In genomic region chrX:11493526-11494245, GRCm38 (mm10) we compare ENCODE assay signal across 7 mouse cellular contexts.
DNase-seq lines count a peak whose midpoint lies in the region; ATAC-seq and TF ChIP-seq lines count a peak whose summit lies in the region.

No protein-coding gene starts in this region.

- 0 out of 2 replicates have a peak, but pooled peaks have one; percentile 28 for ATAC-seq in lung, postnatal 0 days
- no peak for ATAC-seq in limb, embryonic 11.5 days (ENCODE audit: insufficient number of reproducible peaks, low FRiP score, low TSS enrichment, low read depth)

- TF ChIP-seq EP300 in lung, postnatal 0 days (IDR thresholded peaks at IDR 0.05), result no peak
- no peak for TF ChIP-seq EP300 in heart, adult 2 months (IDR thresholded peaks at IDR 0.05; ENCODE audit: insufficient read depth, low read depth, low read length)

- no peaks in the 10 kb centered on the region for H3K79me2 ChIP-seq in heart, adult 2 months (replicated peaks; ENCODE audit: control insufficient read depth, insufficient read depth, low read length)

- no peak for TF ChIP-seq POLR2A in lung, adult 2 months (IDR thresholded peaks at IDR 0.05; ENCODE audit: borderline replicate concordance, extremely low read depth, low read depth, low read length)
- TF ChIP-seq POLR2A in heart, adult 2 months (IDR thresholded peaks at IDR 0.05; ENCODE audit: insufficient read depth, low read depth, low read length), result no peak

- no peak overlapping the region for H3K9ac ChIP-seq in lung, postnatal 0 days (replicated peaks; ENCODE audit: low read depth)
- H3K9ac ChIP-seq in heart, adult 2 months (ENCODE audit: low read depth, low read length), result peak overlapping the region; percentile 11; the same call in 1 of the 2 replicates
- no peak overlapping the region for H3K9ac ChIP-seq in limb, embryonic 11.5 days (ENCODE audit: low read length)

- no peaks in the 10 kb centered on the region for H3K36me3 ChIP-seq in lung, postnatal 0 days (ENCODE audit: insufficient read depth, low read length)
- no peaks in the 10 kb centered on the region for H3K36me3 ChIP-seq in heart, adult 2 months (ENCODE audit: control insufficient read depth, insufficient read depth, low read length)
- H3K36me3 ChIP-seq in limb, embryonic 11.5 days (ENCODE audit: control insufficient read depth, insufficient read depth, low read length), result no peaks in the 10 kb centered on the region

- intact Hi-C loops in heart, adult 2 months (cut with DNase I), result loop anchor here (5.0 kb wide), 1 partner anchor 76 kb away; no protein-coding TSS in a partner anchor

- H3K4me2 ChIP-seq in lung, postnatal 0 days (replicated peaks; ENCODE audit: low read depth, low read length), result peak overlapping the region; percentile 47
- H3K4me2 ChIP-seq in limb, embryonic 11.5 days (ENCODE audit: low read depth, severe bottlenecking), result peak overlapping the region; percentile 25; the same call in 1 of the 2 replicates

- H3K9me3 ChIP-seq in lung, postnatal 0 days (ENCODE audit: low read length), result no peaks in the 10 kb centered on the region
- H3K9me3 ChIP-seq in limb, embryonic 11.5 days (ENCODE audit: control insufficient read depth, low read length), result no peaks in the 10 kb centered on the region

- DNase-seq in lung, postnatal 0 days (ENCODE audit: low spot score), result no peak
- DNase-seq in lung, adult 2 months, result no peak
- peak; percentile 20 to 25 for DNase-seq in heart, adult 2 months
- peak; percentile 28 for DNase-seq in limb, embryonic 11.5 days (ENCODE audit: low spot score)
- peak; percentile 71 for DNase-seq in retina, embryonic 14.5 days (ENCODE audit: low spot score)
- DNase-seq in thymus, postnatal 14 days, result no peak
- DNase-seq in thymus, postnatal 4 days, result no peak

- TF ChIP-seq CTCF in lung, postnatal 0 days (IDR thresholded peaks at IDR 0.05), result no peak
- no peak for TF ChIP-seq CTCF in lung, adult 2 months (IDR thresholded peaks at IDR 0.05; ENCODE audit: insufficient read depth, low read length)
- no peak for TF ChIP-seq CTCF in heart, adult 2 months (IDR thresholded peaks at IDR 0.05)

- no peaks in the 10 kb centered on the region for H3K4me1 ChIP-seq in lung, postnatal 0 days (ENCODE audit: insufficient read depth, low read depth, low read length)
- no peaks in the 10 kb centered on the region for H3K4me1 ChIP-seq in lung, adult 2 months (ENCODE audit: control insufficient read depth, insufficient read depth, low read length)
- no peaks in the 10 kb centered on the region; the same call in 1 of the 2 replicates for H3K4me1 ChIP-seq in heart, adult 2 months (ENCODE audit: control insufficient read depth, insufficient read depth, low read length)
- peaks cover 3% of the 10 kb centered on the region; the same call in 1 of the 2 replicates for H3K4me1 ChIP-seq in limb, embryonic 11.5 days (ENCODE audit: control insufficient read depth, insufficient read depth, low read length)

- 36% methylated on average over 19 of the region's 19 CpGs for WGBS in lung, postnatal 0 days
- 42% methylated on average over 19 of the region's 19 CpGs for WGBS in lung, adult 2 months
- WGBS in heart, adult 2 months, result 37% methylated on average over 19 of the region's 19 CpGs
- 43% methylated on average over 19 of the region's 19 CpGs for WGBS in limb, embryonic 11.5 days

- no peaks in the 10 kb centered on the region for H3K27me3 ChIP-seq in lung, postnatal 0 days (replicated peaks; ENCODE audit: insufficient read depth, low read length)
- no peaks in the 10 kb centered on the region for H3K27me3 ChIP-seq in heart, adult 2 months (ENCODE audit: control insufficient read depth, insufficient read depth, low read length)
- H3K27me3 ChIP-seq in limb, embryonic 11.5 days (ENCODE audit: control insufficient read depth, insufficient read depth, low read length), result peaks cover 10% of the 10 kb centered on the region; the same call in 1 of the 2 replicates

- no peak overlapping the region for H3K4me3 ChIP-seq in lung, postnatal 0 days (ENCODE audit: low read depth, low read length)
- H3K4me3 ChIP-seq in lung, adult 2 months (replicated peaks; ENCODE audit: extremely low read depth, low read depth, low read length), result no peak overlapping the region
- no peak overlapping the region for H3K4me3 ChIP-seq in heart, adult 2 months
- H3K4me3 ChIP-seq in limb, embryonic 11.5 days (ENCODE audit: low read depth, low read length), result no peak overlapping the region

- H3K27ac ChIP-seq in lung, postnatal 0 days (ENCODE audit: low read length), result no peak overlapping the region
- H3K27ac ChIP-seq in heart, adult 2 months, result no peak overlapping the region
- H3K27ac ChIP-seq in limb, embryonic 11.5 days (replicated peaks; ENCODE audit: low read depth, low read length), result no peak overlapping the region

Comparison
In these comparisons a context has a peak if more than half of its experiments do, and no peak if none do; other contexts are left out.
1. DNase-seq: peak in heart, adult 2 months (2 of 2), limb, embryonic 11.5 days (single experiment) and retina, embryonic 14.5 days (single experiment); none in lung, postnatal 0 days (single experiment), lung, adult 2 months (single experiment), thymus, postnatal 14 days (single experiment) and thymus, postnatal 4 days (single experiment).